Mouse (Mus musculus): Measurements from ENCODE around the gene Stub1. TPM values are rescaled to one million over a fixed set of nuclear protein-coding genes. Genes with fewer than 3 reads are reported as not detected.

Gene Stub1
- total RNA-seq, 2 experiments from 2014 or later: 138 to 157 TPM

- no peak for DNase-seq
Observed at GRCm38 (mm10) chr17:25837533-25837932, 4.3 kb upstream of the Stub1 start.

DNA sequence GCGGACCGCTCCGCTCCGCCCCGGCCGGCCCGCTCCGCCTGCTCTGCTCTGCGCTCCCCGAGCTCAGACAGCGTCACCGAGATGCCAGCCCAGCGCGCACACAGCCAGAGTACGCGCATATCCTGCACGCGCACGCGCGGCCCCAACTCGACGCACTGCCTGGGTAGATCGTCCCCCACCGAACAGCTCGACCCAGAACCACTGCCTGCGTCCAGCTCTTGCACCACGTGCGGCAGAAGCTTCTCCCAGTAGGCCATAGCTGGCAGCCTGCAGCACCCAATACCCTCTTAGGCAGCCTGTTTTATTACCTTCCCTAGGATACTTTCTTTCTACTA is 3.8 kb upstream of the Stub1 start, which contains the start of gene Rhbdl1:
Rhbdl1 (minus strand) TSS at position 220 of the 335 bp plus-strand sequence.
- DNase-seq: peak; percentile 90

DNA sequence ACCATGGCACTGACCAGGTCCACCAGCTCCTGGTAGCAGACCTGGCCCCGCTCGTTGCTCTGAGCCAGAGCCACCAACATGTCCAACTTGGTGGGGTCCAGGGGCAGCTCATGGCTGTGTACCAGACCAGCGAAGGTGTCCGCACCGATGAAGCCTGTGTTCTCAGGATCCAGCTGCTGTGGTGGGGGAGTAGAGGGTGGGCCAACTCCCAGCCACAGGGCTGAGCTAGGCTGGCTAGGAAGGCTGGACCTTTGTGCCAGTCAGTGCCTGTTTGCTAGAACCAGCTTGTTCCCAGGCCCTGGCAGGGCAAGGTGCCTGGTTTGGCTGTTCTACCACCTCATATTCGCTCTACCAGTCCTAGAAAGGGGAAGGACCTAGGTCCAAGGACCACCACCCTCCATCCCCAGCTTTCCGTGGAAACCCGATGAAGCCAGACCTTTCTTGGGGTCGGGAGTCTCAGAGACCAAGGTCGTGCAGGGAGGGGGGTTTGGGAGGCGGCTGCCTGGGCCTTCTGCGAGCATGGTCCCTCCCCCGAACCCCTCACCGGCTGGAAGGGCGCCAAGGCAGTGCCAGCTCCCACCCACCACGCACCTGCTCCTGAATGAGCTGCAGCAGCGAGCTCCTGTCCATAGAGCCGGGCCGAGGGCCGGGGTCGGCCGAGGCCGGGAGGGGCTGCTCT is 3.3 kb upstream of the Stub1 start:
- DNase-seq: peak; percentile 59

DNA sequence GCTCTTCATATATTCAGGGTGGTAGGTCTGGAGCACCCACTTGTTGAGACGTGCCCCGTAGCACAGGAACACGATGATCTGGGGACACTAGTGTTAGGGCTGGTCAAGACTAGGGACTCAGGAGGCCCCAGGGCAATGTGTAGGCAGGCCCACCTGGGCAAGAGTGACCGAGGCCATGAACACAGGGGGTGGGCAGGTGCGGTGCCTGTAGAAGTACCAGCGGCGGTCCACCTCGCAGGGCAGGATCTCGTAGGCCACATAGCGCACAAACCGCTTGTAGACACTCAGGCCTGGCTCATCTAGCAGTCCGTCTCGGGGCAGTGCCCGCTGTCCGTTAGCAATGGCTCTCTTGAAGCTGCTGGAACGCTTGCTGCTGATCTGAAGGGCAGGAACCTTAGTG is 2.6 kb upstream of the Stub1 start:
- peak; percentile 37 for DNase-seq

DNA sequence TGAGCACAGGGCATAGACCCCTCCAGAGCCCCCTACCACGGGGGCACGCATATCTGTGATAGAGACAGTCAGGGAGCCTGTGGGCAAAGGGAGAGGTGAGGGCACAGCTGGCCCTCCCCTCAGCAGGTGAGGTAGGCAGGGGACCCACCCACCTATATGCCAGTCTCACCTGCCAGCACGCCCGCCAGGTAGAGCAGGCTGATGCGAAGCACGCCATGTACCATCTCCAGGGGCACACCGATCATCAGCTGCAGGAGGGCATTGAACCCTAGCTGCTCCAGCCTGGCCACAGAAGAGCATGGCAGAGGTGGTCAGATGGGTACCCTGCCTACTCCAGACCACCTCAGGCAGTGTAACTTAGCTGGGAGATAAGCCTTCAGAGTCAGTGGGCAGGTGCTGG is 2.1 kb upstream of the Stub1 start:
- DNase-seq: no peak

- no peak for DNase-seq
Observed at GRCm38 (mm10) chr17:25834595-25835222, 1.5 kb upstream of the Stub1 start.

DNA sequence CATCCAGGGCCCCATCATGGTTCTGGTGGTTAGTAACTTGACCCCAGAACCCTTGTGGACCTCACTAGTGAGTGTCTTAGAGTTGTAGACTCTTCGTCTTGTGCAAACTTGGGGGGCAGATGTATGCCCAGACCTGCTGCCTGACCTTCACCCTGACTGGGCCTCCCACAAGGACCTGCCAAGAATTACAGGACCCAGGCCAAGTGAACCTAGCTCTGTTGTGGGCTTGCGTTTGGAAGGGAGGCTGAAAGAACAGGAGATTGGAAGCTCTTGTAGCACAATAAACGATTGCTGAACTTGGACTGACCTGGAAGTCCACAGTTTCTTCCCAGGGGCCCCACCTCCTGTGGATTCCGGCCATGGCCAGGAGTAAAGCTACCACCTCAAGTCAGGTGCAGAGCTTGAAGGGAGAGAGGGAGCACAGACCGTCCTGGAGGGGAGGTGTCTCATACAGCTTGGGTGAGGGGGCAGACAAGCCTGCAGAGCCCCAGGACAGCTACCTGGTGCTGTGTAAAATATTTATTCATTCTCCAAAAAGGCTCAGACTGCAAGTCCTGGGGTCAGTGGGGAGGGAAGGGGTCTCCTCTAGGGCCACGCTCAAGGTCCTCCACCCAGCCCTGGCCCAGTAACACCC is 874 bp upstream of the Stub1 start:
- peak; percentile 64 for DNase-seq

- peak; percentile 100 for DNase-seq
Observed at GRCm38 (mm10) chr17:25832436-25833290, 541 bp downstream of the Stub1 start.

GRCm38 (mm10) chr17:25831451-25832281 is 1.5 kb downstream of the Stub1 start:
- DNase-seq: peak; percentile 69

DNA sequence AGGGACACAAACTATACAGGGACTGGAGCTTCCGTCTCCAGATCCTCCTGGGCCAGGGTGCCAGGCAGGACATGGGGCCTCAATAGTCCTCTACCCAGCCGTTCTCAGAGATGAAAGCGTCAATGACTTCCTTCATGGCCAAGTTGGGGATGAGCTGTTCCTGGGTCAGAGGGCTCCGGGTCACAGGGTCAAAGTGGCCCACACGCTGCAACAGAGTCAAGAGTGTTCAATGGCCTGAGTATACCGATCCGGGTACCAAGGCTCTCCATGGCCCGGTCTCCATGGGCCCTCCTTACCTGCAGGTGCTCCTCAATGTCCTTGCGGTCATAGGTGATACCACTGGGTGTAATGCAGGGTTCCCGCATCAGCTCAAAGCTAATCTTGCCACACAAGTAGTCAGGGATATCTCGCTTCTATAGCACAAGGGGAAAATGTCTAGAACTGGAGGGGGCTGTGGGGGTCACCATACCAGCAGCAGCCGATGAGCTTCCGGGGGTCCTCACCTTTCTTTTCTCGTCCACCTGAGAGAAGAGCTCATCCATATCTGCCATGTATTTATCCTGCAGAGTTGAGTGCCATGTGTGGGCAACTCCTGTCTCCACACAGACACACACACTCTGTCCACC is 2.3 kb downstream of the Stub1 start:
- DNase-seq: no peak

DNA sequence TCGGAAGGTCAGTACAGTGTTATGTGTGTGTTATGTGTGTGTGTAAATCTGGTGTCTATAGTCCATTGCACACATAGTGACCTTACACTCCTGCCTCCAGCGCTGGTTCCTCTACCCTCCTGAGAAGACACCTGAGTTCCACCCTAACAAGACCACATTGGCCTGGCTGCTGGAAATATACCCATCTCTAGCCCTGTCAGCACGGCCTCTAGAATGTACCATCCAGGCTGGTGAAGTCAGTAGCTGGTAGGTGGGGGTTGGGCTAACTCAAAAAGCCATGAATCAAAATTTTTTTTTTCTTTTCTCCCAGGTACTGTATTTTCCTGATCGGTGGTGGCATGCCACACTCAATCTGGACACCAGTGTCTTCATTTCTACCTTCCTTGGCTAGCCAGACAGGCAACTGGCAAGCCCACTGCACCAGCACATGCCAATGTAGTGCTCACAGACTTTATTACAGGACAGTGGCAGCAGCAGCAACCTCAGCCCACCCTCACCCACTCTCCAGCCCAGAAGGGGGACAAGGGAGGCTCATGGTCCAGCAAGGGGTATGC is 2.9 kb downstream of the Stub1 start:
- no peak for DNase-seq

GRCm38 (mm10) chr17:25829558-25830017 is 3.6 kb downstream of the Stub1 start:
- DNase-seq: no peak

DNA sequence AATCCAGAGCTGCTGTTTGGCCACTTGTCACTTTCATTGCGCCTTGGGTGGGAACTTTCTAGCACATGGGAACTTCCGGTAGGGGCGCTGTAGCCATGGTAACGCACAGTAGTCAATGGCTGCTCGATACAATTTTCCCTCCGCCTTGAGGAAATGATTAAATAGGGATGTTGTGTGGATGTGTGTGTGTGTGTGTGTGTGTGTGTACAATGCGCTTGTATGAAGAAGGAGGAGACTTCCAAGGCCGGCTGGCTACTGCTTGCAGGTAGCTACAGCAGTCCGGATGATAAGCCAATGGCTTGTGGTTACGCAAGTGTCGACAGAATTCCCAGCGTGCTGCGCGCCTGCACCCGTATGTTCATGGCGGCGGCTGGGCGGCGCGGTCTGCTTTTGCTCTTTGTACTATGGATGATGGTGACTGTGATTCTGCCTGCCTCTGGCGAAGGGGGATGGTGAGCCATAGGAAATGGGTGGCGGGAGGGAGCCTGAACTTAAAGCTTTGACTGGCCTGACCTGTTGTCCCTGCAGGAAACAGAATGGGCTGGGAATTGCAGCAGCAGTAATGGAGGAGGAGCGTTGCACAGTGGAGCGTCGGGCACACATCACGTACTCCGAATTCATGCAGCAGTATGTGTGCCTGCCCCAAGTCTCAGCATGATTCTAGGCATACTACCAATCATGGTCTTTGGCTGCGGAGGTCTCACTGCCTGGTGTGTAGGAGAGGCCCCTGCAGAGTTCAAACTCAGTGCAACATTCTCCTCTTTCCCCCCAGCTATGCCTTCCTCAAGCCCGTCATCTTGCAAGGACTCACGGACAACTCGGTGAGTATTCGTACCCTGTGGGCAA is 4.3 kb downstream of the Stub1 start, which contains the start of gene Jmjd8:
Jmjd8 (plus strand) TSS at position 156 of the 846 bp plus-strand sequence.
- peak; percentile 87 for DNase-seq

DNA sequence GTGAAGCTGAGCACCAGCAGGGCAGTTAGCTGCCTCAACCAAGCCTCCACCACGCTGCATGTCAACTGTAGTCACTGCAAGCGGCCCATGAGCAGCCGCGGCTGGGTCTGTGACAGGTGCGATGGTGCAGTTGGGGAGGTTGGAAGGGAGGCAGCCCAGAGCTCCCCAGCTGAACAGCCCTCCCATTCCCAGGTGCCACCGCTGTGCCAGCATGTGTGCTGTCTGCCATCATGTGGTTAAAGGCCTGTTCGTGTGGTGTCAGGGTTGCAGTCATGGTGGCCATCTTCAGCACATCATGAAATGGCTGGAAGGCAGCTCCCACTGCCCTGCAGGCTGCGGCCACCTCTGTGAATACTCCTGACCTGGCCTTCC is 5.0 kb downstream of the Stub1 start:
- DNase-seq: no peak

DNA sequence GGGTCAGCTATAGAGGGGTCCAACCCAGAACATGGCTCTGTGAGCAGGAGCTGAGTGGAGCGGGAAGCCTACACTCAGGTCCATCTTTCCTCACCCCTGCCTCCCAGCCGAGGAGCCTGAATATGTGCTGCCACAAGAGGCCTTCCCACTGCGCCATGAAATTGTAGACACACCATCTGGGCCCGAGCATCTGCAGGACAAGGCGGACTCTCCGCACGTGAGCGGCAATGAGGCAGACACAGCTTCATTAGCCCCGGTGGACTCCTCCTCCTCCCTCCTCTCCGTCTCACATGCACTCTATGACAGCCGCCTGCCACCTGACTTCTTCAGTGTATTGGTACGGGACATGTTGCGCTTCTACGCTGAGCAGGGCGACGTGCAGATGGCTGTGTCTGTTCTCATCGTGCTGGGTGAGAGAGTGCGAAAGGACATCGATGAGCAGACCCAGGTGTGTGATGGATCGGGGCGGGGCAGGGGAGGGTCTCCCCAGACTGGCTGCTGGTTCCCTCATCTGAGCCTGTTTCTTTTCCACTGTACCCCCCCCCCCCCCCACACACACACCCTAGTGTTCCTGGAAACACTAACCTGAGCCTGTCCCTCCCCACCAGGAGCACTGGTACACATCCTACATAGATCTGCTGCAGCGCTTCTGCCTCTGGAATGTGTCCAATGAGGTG is 5.5 kb downstream of the Stub1 start:
- DNase-seq: no peak

GRCm38 (mm10) chr17:25827011-25827410 is 6.2 kb downstream of the Stub1 start:
- DNase-seq: no peak

GRCm38 (mm10) chr17:25825984-25826570 is 7.1 kb downstream of the Stub1 start:
- no peak for DNase-seq

DNA sequence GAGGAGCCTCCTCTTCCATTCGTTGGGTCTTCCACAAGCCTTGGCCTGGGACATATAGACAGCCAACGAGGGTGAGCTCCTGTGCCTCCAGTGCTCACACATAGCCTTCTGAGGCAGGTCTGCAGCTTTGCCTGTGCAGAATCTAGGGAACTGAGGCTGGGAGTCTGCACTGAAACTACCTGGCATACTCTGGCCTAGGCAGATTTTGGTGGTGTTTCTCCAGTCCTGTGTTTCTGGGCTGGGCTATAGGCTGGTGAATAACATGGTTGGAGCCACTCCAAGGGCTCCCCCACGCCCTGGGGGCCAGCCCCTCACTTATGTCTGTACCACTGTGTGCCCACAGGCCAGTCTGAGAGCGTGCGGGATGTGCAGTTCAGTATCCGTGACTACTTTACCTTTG is 7.9 kb downstream of the Stub1 start:
- no peak for DNase-seq
